Mouse (Mus musculus) stomach, postnatal 0 days (tissue): ENCODE data around the gene Bckdha. TPM values are rescaled to one million over a fixed set of nuclear protein-coding genes. Genes with fewer than 3 reads are reported as not detected.

Experiments
- ATAC-seq: fragments of 200-750 bp; cut with Nextera tagmentation; 2 replicates; pipeline ENCODE4 v1.8.0; 2017; ENCODE audit not compliant: low FRiP score, low TSS enrichment
- DNase-seq: peaks from one replicate; pipeline ENCODE4 v3.0.0-alpha.2; 2016; ENCODE audit warnings: low spot score
- H3K27ac ChIP-seq: fragments of 300-500 bp; sonication (generic); replicated peaks from 2 replicates; pipeline ENCODE4 v1.5.1; 2014; ENCODE audit warnings: mild to moderate bottlenecking, control low read depth
- H3K27me3 ChIP-seq: fragments of 300-500 bp; sonication (generic); 2 replicates; pipeline ENCODE4 v1.6.1; 2014; ENCODE audit warnings: low read length; ENCODE audit not compliant: control insufficient read depth, insufficient read depth
- H3K36me3 ChIP-seq: fragments of 300-500 bp; sonication (generic); 2 replicates; pipeline ENCODE4 v1.6.1; 2014; ENCODE audit warnings: low read length, mixed read lengths; ENCODE audit not compliant: control insufficient read depth, insufficient read depth
- H3K4me1 ChIP-seq: fragments of 300-500 bp; sonication (generic); replicated peaks from 2 replicates; pipeline ENCODE4 v1.6.1; 2014; ENCODE audit warnings: antibody characterized with exemption; ENCODE audit not compliant: control insufficient read depth, insufficient read depth
- H3K4me2 ChIP-seq: fragments of 300-500 bp; sonication (generic); replicated peaks from 2 replicates; pipeline ENCODE4 v1.6.1; 2014; ENCODE audit warnings: low read depth, mild to moderate bottlenecking, control low read depth, moderate library complexity
- H3K4me3 ChIP-seq: fragments of 300-500 bp; sonication (generic); 2 replicates; pipeline ENCODE4 v1.5.1; 2014; ENCODE audit warnings: low read depth, low read length, control low read depth
- H3K9ac ChIP-seq: fragments of 300-500 bp; sonication (generic); 2 replicates; pipeline ENCODE4 v1.6.1; 2014; ENCODE audit warnings: mild to moderate bottlenecking, low read length, control low read depth, mixed read lengths
- H3K9me3 ChIP-seq: fragments of 300-500 bp; sonication (generic); 2 replicates; pipeline ENCODE4 v1.6.1; 2016; ENCODE audit warnings: low read length; ENCODE audit not compliant: control insufficient read depth
- CTCF ChIP-seq: IDR thresholded peaks from 2 replicates; pipeline ENCODE4 v1.5.1; 2016; ENCODE audit warnings: antibody characterized with exemption, low read depth, mild to moderate bottlenecking, moderate library complexity
- EP300 ChIP-seq: optimal IDR thresholded peaks from 2 replicates; pipeline ENCODE3; 2016; ENCODE audit warnings: antibody characterized with exemption
- WGBS: fragments of 180-500 bp; shearing (Covaris S2); extraction: QIAGEN DNeasy Blood & Tissue Kit; methylation state at CpG from one replicate; pipeline ENCODE4 v1.1.7; 2014; 5-methylcytosine and 5-hydroxymethylcytosine counted together
- polyA plus RNA-seq: library from polyadenylated mRNA; unstranded; fragments of >200 nt; fragmentation: Nextera tagmentation; extraction: Ambion mirVana; gene quantifications from 2 replicates; pipeline ENCODE4 v1.2.1, GENCODE M21; 2015

Bckdha gene
- polyA plus RNA-seq, 1 experiment from 2014 or later: 63.8 TPM

GRCm38 (mm10) chr7:25684659-25685058 is 25.9 kb upstream of the Bckdha start:
- no peak overlapping the region for H3K4me2 ChIP-seq
- H3K27me3 ChIP-seq: no peaks in the 10 kb centered on the region
- WGBS: 88% methylated on average over 6 of the region's 6 CpGs
- H3K9ac ChIP-seq: no peak overlapping the region
- no peaks in the 10 kb centered on the region for H3K9me3 ChIP-seq
- H3K27ac ChIP-seq: no peak overlapping the region
- H3K4me3 ChIP-seq: no peak overlapping the region
- DNase-seq (no peak), ATAC-seq (no peak)
- peaks cover 6% of the 10 kb centered on the region for H3K4me1 ChIP-seq
- TF ChIP-seq EP300 (no peak), CTCF (no peak)
- H3K36me3 ChIP-seq: no peaks in the 10 kb centered on the region

GRCm38 (mm10) chr7:25683474-25684180 is 24.8 kb upstream of the Bckdha start:
- ATAC-seq (no peak), DNase-seq (no peak)
- H3K27ac ChIP-seq: no peak overlapping the region
- no peaks in the 10 kb centered on the region for H3K9me3 ChIP-seq
- no peaks in the 10 kb centered on the region for H3K36me3 ChIP-seq
- no peak overlapping the region for H3K4me2 ChIP-seq
- H3K27me3 ChIP-seq: no peaks in the 10 kb centered on the region
- peaks cover 6% of the 10 kb centered on the region for H3K4me1 ChIP-seq
- no peak overlapping the region for H3K4me3 ChIP-seq
- 48% methylated on average over 7 of the region's 7 CpGs for WGBS
- no peak overlapping the region for H3K9ac ChIP-seq
- no peak for TF ChIP-seq EP300
- no peak for TF ChIP-seq CTCF

GRCm38 (mm10) chr7:25681341-25682231 is 22.8 kb upstream of the Bckdha start:
- H3K4me2 ChIP-seq: peak overlapping the region; percentile 60
- WGBS: 55% methylated on average over 14 of the region's 15 CpGs
- H3K36me3 ChIP-seq: no peaks in the 10 kb centered on the region
- H3K27me3 ChIP-seq: no peaks in the 10 kb centered on the region
- H3K4me3 ChIP-seq: peak overlapping the region; percentile 60
- H3K27ac ChIP-seq: no peak overlapping the region
- ATAC-seq (no peak), DNase-seq (no peak)
- peaks cover 3% of the 10 kb centered on the region; the same call in 1 of the 2 replicates for H3K4me1 ChIP-seq
- no peaks in the 10 kb centered on the region for H3K9me3 ChIP-seq
- H3K9ac ChIP-seq: no peak overlapping the region
- TF ChIP-seq CTCF (no peak), EP300 (no peak)

- no peaks in the 10 kb centered on the region for H3K36me3 ChIP-seq
- peak; percentile 96 for ATAC-seq
Measured at GRCm38 (mm10) chr7:25680514-25681258, 21.9 kb upstream of the Bckdha start, which contains the start of gene B9d2. Gene B9d2 (plus strand): TSS chr7:25680780.

GRCm38 (mm10) chr7:25679971-25680370 is 21.2 kb upstream of the Bckdha start:
- ATAC-seq (no peak), DNase-seq (no peak)
- H3K4me3 ChIP-seq: peak overlapping the region; percentile 60
- no peaks in the 10 kb centered on the region for H3K9me3 ChIP-seq
- H3K27me3 ChIP-seq: no peaks in the 10 kb centered on the region
- peaks cover 6% of the 10 kb centered on the region; the same call in 1 of the 2 replicates for H3K4me1 ChIP-seq
- WGBS: 4% methylated on average over 6 of the region's 6 CpGs
- no peaks in the 10 kb centered on the region for H3K36me3 ChIP-seq
- H3K4me2 ChIP-seq: peak overlapping the region; percentile 60
- TF ChIP-seq CTCF (peak; percentile 50), EP300 (no peak)
- peak overlapping the region; percentile 83; the same call in 1 of the 2 replicates for H3K27ac ChIP-seq
- no peak overlapping the region for H3K9ac ChIP-seq

More at GRCm38 (mm10) chr7:25680514-25681258, 21.9 kb upstream of the Bckdha start, which contains the start of gene B9d2:
- peak within 1 kb of the TSS; percentile 41; the same call in 1 of the 2 replicates for H3K9ac ChIP-seq
- peak within 1 kb of the TSS; percentile 60 for H3K4me2 ChIP-seq
- under 1% methylated on average over 46 of the region's 46 CpGs for WGBS
- H3K4me1 ChIP-seq: peaks cover 3% of the 10 kb centered on the region; the same call in 1 of the 2 replicates
- peak within 1 kb of the TSS; percentile 83 for H3K27ac ChIP-seq
- H3K9me3 ChIP-seq: no peaks in the 10 kb centered on the region
- no peaks in the 10 kb centered on the region for H3K27me3 ChIP-seq
- peak within 1 kb of the TSS; percentile 60 for H3K4me3 ChIP-seq
- TF ChIP-seq CTCF (peak; percentile 13; the same call in 1 of the 2 replicates), EP300 (no peak)
- peak; percentile 96 for DNase-seq
